Mouse (Mus musculus) frontal cortex, postnatal 25 days (tissue): Measurements from ENCODE around the gene Lamc3.

Experiments
- DNase-seq, 2 experiments: peaks; one replicate each; pipeline ENCODE4 v3.0.0; 2022; ENCODE audit warnings: low spot score in 2 of 2

Gene Lamc3

DNA sequence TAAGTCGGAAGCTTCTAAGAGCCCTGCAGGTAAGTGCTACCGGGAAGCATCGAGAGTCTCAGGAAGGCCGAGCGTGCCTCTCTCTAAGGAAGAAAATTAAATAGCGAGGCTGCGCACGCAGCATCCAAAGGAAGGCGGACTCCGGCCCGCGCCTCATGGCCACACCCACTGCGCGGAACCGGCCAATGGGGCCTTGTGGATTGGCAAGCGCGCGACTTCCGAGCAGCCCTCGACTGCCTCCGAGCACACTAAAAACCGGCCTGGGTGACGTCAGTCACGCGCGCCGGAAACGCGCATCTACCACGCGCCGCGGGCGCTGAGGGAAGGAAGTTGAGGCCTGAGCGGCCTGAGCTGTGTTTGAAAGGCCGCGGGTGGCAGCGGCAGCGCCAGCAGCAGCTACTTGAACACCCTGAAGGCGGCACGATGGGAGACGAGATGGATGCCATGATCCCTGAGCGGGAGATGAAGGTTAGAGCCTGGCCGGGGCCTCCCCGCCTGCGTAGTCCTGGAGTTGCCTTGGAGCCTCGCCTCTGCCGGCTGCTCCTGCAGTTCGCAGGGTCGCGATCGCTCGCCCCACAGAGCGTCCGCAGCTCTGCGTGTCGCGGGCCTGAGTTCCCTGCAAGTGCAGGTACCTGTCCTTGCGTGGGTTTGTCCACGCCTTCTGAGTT lies 87.2 kb downstream of the Lamc3 start, which contains the start of gene Nup214:
Gene Nup214, plus strand, starts transcription at position 296 of the 668 bp plus-strand sequence.
- DNase-seq = peak; percentile 98 to 99

DNA sequence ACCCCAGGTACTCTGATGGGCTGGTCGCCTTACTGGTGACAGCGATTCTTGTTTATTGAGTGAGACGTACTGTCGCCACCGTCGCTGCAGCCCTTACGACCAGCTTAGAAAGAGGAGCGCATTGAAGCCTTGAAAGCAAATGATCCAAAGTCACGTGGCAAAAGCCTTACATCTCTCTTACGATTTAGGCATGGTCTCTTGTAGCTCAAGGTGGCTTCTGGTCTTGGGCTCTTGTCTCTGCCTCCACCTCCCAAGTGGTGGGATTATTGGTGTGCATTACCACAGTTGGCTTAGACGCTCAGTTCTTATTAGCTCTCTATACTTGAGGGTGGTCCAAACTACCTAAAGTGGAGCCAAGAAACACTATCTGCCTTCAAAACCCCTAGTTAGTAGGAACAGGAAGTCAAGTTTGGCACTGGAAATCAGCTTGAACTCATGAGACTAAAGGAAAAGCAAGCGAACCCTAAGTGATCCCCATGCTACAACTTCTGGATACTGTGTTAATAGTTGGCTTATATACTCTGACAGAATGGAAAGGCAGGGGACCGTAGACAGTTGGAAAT lies 87.8 kb downstream of the Lamc3 start:
- no peak for DNase-seq

DNA sequence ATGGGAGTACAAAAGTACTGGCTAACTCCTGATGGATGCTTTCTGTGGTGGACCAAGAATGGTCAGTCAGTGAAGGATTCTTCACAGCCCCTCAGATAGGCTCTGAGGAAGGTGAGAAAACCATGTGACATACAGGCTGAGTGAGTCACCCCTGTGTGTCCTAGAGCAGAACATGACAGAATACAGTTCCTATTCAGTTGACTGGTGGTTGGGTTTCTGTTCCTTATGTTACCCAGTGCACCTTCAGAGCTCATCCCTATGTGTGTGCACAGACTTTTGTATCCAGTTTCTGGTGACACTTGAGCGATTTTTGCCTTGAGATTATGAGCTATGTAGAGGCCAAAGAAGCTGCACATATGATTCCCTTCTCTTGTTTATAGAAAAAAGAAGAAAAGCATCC lies 100.7 kb downstream of the Lamc3 start:
- no peak for DNase-seq

DNA sequence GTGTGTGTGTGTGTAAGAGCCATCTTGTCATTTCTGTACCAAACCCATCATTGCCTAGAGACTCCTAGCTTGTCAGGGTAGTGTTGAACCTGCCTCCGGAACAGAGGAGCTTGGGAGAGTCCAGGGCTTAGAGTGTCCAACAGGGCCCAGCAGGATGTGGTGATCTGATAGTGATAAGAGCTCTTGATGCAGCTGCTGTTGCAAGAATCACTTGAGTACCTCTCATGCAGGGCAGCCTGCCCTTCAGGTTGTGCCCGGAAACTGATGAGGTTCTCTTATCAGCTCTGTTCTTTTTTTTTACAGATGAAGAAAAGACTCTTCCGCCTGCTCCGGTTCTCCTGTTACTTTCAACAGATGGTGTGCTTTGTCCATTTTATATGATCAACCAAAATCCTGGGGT lies 103.9 kb downstream of the Lamc3 start:
- DNase-seq = no peak

DNA sequence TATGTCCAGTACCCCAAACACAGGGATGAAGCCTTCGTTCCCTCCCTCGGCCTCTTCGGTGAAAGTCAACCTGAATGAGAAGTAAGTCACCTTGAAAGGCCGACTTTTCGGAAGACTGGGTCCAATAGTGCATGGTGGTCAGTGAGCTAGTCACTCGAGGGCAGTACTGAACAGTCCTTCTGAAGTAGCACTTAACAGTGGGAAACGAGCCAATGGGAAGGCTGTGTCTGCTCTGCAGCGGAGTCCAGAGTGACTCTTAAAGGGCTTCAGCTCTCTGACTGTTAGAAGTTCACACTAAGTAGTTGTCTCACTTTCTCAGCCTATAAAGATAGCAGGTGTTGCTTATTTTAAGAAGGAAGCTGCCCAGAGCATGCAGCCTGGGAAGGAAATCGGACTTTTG lies 107.8 kb downstream of the Lamc3 start:
- no peak for DNase-seq

DNA sequence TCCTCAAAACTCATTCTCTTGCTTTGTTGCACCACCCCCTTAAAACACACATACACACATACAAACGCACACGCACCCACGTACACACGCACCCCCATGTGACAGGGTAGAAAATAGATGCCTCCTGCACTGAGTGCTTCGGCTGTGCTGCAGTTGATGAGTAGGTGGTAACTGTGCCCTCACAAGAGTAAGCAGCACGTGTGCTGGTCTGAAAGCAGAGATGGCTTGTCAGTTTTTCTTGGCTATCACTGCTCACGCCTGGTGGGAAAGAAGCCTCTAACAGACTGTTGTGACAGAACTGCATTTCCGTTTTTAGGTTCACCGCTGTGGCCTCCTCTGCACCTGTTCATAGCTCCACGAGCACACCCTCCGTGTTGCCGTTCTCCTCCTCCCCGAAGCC lies 109.0 kb downstream of the Lamc3 start:
- peak; percentile 30 to 43 for DNase-seq
